Mouse (Mus musculus): ENCODE measurements around the gene Emid1. TPM values are rescaled to one million over a fixed set of nuclear protein-coding genes. Genes with fewer than 3 reads are reported as not detected.

The Emid1 gene
- total and polyA plus RNA-seq, 3 experiments = not detected

GRCm38 (mm10) chr11:5150416-5151246 is 1.4 kb downstream of the Emid1 start:
- TF ChIP-seq GABPA (IDR thresholded peaks at IDR 0.05; ENCODE audit: insufficient replicate concordance, low read depth, low read length) (no peak), SIN3A (IDR thresholded peaks at IDR 0.05; ENCODE audit: low read length) (peak; percentile 73; the same call in 1 of the 2 replicates), E2F4 (IDR thresholded peaks at IDR 0.05; ENCODE audit: insufficient replicate concordance, low read depth, low read length) (no peak), MAZ (IDR thresholded peaks at IDR 0.05; ENCODE audit: low read depth, low read length) (peak; percentile 97), TBP (conservative IDR thresholded peaks at IDR 0.05; ENCODE audit: low read depth, low read length) (no peak), MXI1 (IDR thresholded peaks at IDR 0.05; ENCODE audit: low read depth, low read length) (peak; percentile 73; the same call in 1 of the 2 replicates), ELF1 (IDR thresholded peaks at IDR 0.05; ENCODE audit: low read depth, low read length) (peak; percentile 3; the same call in 1 of the 2 replicates), RAD21 (IDR thresholded peaks at IDR 0.05; ENCODE audit: low read depth, low read length) (no peak; the same call in none of the 2 replicates), ZKSCAN1 (IDR thresholded peaks at IDR 0.05; ENCODE audit: borderline replicate concordance, low read depth, low read length) (no peak), BHLHE40 (IDR thresholded peaks at IDR 0.05; ENCODE audit: low read depth, low read length) (peak; percentile 98), JUN (IDR thresholded peaks at IDR 0.05; ENCODE audit: insufficient read depth, low read depth, low read length) (no peak), ZC3H11A (IDR thresholded peaks at IDR 0.05; ENCODE audit: low read depth, low read length) (no peak), CHD1 (IDR thresholded peaks at IDR 0.05; ENCODE audit: low read depth, low read length) (no peak), MAX (IDR thresholded peaks at IDR 0.05; ENCODE audit: low read length) (no peak), NRF1 (IDR thresholded peaks at IDR 0.05; ENCODE audit: low read depth, low read length) (0 out of 2 replicates have a peak, but pooled peaks have one; percentile 35), POLR2A (IDR thresholded peaks at IDR 0.05; ENCODE audit: low read depth, low read length) (no peak), MAFK (IDR thresholded peaks at IDR 0.05; ENCODE audit: insufficient replicate concordance, low read length) (peak; percentile 86; the same call in 1 of the 2 replicates), CTCF (conservative IDR thresholded peaks at IDR 0.05 in 1 of 2, IDR thresholded peaks at IDR 0.05 in 1 of 2; ENCODE audit: low read depth in 2 of 2, low read length in 2 of 2) (peak in 1 of 2 experiments; percentile 10; a peak in 1 of 4 replicates), SMC3 (IDR thresholded peaks at IDR 0.05; ENCODE audit: low read depth, low read length) (peak; percentile 6; the same call in 1 of the 2 replicates), RCOR1 (conservative IDR thresholded peaks at IDR 0.05; ENCODE audit: low read depth, low read length) (peak; percentile 85), IRF4 (IDR thresholded peaks at IDR 0.05; ENCODE audit: low read depth, low read length) (peak; percentile 93), EP300 (IDR thresholded peaks at IDR 0.05; ENCODE audit: low read length) (peak; percentile 86), POLR2AphosphoS2 (IDR thresholded peaks at IDR 0.05; ENCODE audit: low read depth, low read length) (no peak), PAX5 (IDR thresholded peaks at IDR 0.05; ENCODE audit: low read length) (no peak), NELFE (IDR thresholded peaks at IDR 0.05; ENCODE audit: low read depth, low read length) (no peak), USF1 (IDR thresholded peaks at IDR 0.05; ENCODE audit: low read depth, low read length) (peak; percentile 9; the same call in 1 of the 2 replicates), KAT2A (IDR thresholded peaks at IDR 0.05; ENCODE audit: insufficient replicate concordance, low read length) (no peak), MEF2A (IDR thresholded peaks at IDR 0.05; ENCODE audit: borderline replicate concordance, low read depth, low read length) (peak; percentile 89), UBTF (IDR thresholded peaks at IDR 0.05; ENCODE audit: low read depth, low read length) (no peak), ZNF384 (IDR thresholded peaks at IDR 0.05; ENCODE audit: low read depth, low read length) (no peak), MYC (IDR thresholded peaks at IDR 0.05; ENCODE audit: low read depth, low read length) (0 out of 2 replicates have a peak, but pooled peaks have one; percentile 44), JUND (conservative IDR thresholded peaks at IDR 0.05; ENCODE audit: low read depth, low read length) (no peak), HCFC1 (IDR thresholded peaks at IDR 0.05; ENCODE audit: low read depth, low read length) (no peak), CHD2 (IDR thresholded peaks at IDR 0.05; ENCODE audit: low read length) (peak; percentile 87), ZMIZ1 (IDR thresholded peaks at IDR 0.05; ENCODE audit: low read depth, low read length) (no peak), TCF12 (IDR thresholded peaks at IDR 0.05; ENCODE audit: low read depth, low read length) (peak; percentile 93), ETS1 (conservative IDR thresholded peaks at IDR 0.05; ENCODE audit: low read depth, low read length) (peak; percentile 81), USF2 (conservative IDR thresholded peaks at IDR 0.05; ENCODE audit: low read depth, low read length) (no peak)
- no peak overlapping the region for H3K27ac ChIP-seq (ENCODE audit: insufficient read depth, low read depth)
- no peak overlapping the region for H3K4me3 ChIP-seq (replicated peaks in 1 of 3; ENCODE audit: low read depth in 2 of 3, low read length in 2 of 3, poor library complexity in 1 of 3)
- DNase-seq (ENCODE audit: extremely low read depth) = peak; percentile 81
- H3K9me3 ChIP-seq (replicated peaks; ENCODE audit: low read length) = no peaks in the 10 kb centered on the region
- peaks cover 16% of the 10 kb centered on the region for H3K27me3 ChIP-seq (replicated peaks)
- no peaks in the 10 kb centered on the region for H3K36me3 ChIP-seq (replicated peaks in 1 of 2; ENCODE audit: control insufficient read depth in 1 of 2, insufficient read depth in 1 of 2, low read length in 1 of 2)
- in situ Hi-C loops (cut with MboI; ENCODE audit: low pct_ligation_motif_present, low pct_unique_long_range_greater_than_20kb, low sequenced_read_pairs) (no loop called here), dilution Hi-C loops (cut with MboI; ENCODE audit: extremely low pct_ligation_motif_present, extremely low pct_unique_long_range_greater_than_20kb, low sequenced_read_pairs) (no loop called here)
- H3K9ac ChIP-seq (ENCODE audit: insufficient read depth, low read depth) = no peak overlapping the region
- H3K79me2 ChIP-seq (replicated peaks; ENCODE audit: control insufficient read depth, extremely low read depth, insufficient read depth, poor library complexity, severe bottlenecking) = no peaks in the 10 kb centered on the region
- peak overlapping the region; percentile 53 for H3K4me2 ChIP-seq (ENCODE audit: insufficient read depth, low read depth, poor library complexity, severe bottlenecking)
- peaks cover 14 to 46% of the 10 kb centered on the region in 2 experiments for H3K4me1 ChIP-seq (ENCODE audit: control insufficient read depth in 1 of 2, insufficient read depth in 2 of 2)
